Comparison of ENCODE assay signal across 8 mouse cellular contexts in genomic region chr3:79575576-79576467, GRCm38 (mm10). TPM values are rescaled to one million over a fixed set of nuclear protein-coding genes. Genes with fewer than 3 reads are reported as not detected.
DNase-seq lines count a peak whose midpoint lies in the region; ATAC-seq and TF ChIP-seq lines count a peak whose summit lies in the region.

No protein-coding gene starts in this region.

- no peak overlapping the region for H3K4me3 ChIP-seq in hindbrain, embryonic 15.5 days
- no peak overlapping the region for H3K4me3 ChIP-seq in limb, embryonic 13.5 days
- H3K4me3 ChIP-seq in stomach, postnatal 0 days (ENCODE audit: low read depth, low read length): no peak overlapping the region

- WGBS in hindbrain, embryonic 15.5 days: 30% methylated on average over 10 of the region's 10 CpGs
- 34% methylated on average over 10 of the region's 10 CpGs for WGBS in limb, embryonic 13.5 days
- 43% methylated on average over 10 of the region's 10 CpGs for WGBS in stomach, postnatal 0 days

- no peaks in the 10 kb centered on the region for H3K9me3 ChIP-seq in hindbrain, embryonic 15.5 days
- H3K9me3 ChIP-seq in limb, embryonic 13.5 days: no peaks in the 10 kb centered on the region
- no peaks in the 10 kb centered on the region for H3K9me3 ChIP-seq in stomach, postnatal 0 days (ENCODE audit: control insufficient read depth, low read length)

- peak; percentile 65 for ATAC-seq in hindbrain, embryonic 15.5 days (ENCODE audit: low FRiP score, low read depth)
- peak; percentile 68; the same call in 1 of the 2 replicates for ATAC-seq in limb, embryonic 13.5 days (ENCODE audit: low FRiP score, low read depth)
- peak; percentile 87 for ATAC-seq in stomach, postnatal 0 days (ENCODE audit: low FRiP score, low TSS enrichment)

- no peaks in the 10 kb centered on the region for H3K36me3 ChIP-seq in hindbrain, embryonic 15.5 days
- H3K36me3 ChIP-seq in limb, embryonic 13.5 days: no peaks in the 10 kb centered on the region
- H3K36me3 ChIP-seq in stomach, postnatal 0 days (ENCODE audit: control insufficient read depth, insufficient read depth, low read length): no peaks in the 10 kb centered on the region

- peak overlapping the region; percentile 62 for H3K27ac ChIP-seq in hindbrain, embryonic 15.5 days (replicated peaks)
- no peak overlapping the region for H3K27ac ChIP-seq in limb, embryonic 13.5 days
- H3K27ac ChIP-seq in stomach, postnatal 0 days (replicated peaks): no peak overlapping the region

- H3K4me1 ChIP-seq in hindbrain, embryonic 15.5 days (replicated peaks): peaks cover 9% of the 10 kb centered on the region; the same call in 1 of the 2 replicates
- peaks cover 12% of the 10 kb centered on the region for H3K4me1 ChIP-seq in limb, embryonic 13.5 days
- H3K4me1 ChIP-seq in stomach, postnatal 0 days (replicated peaks; ENCODE audit: control insufficient read depth, insufficient read depth): no peaks in the 10 kb centered on the region

- no peaks in the 10 kb centered on the region for H3K27me3 ChIP-seq in hindbrain, embryonic 15.5 days
- H3K27me3 ChIP-seq in limb, embryonic 13.5 days: no peaks in the 10 kb centered on the region
- no peaks in the 10 kb centered on the region for H3K27me3 ChIP-seq in stomach, postnatal 0 days (ENCODE audit: control insufficient read depth, insufficient read depth, low read length)

- H3K4me2 ChIP-seq in hindbrain, embryonic 15.5 days: peak overlapping the region; percentile 19; the same call in 1 of the 2 replicates
- peak overlapping the region; percentile 44 for H3K4me2 ChIP-seq in limb, embryonic 13.5 days (replicated peaks)
- no peak overlapping the region for H3K4me2 ChIP-seq in stomach, postnatal 0 days (replicated peaks; ENCODE audit: low read depth)

- TF ChIP-seq EP300 in stomach, postnatal 0 days (optimal IDR thresholded peaks at IDR 0.05): no peak

- TF ChIP-seq CTCF in stomach, postnatal 0 days (IDR thresholded peaks at IDR 0.05; ENCODE audit: low read depth): no peak

- H3K9ac ChIP-seq in hindbrain, embryonic 15.5 days: no peak overlapping the region
- no peak overlapping the region for H3K9ac ChIP-seq in limb, embryonic 13.5 days
- H3K9ac ChIP-seq in stomach, postnatal 0 days (ENCODE audit: low read length): no peak overlapping the region

- DNase-seq in right cerebral cortex, postnatal 4 days: peak; percentile 32
- DNase-seq in right cerebral cortex, postnatal 14 days: no peak
- DNase-seq in stomach, postnatal 0 days (ENCODE audit: low spot score): peak; percentile 77
- no peak for DNase-seq in natural killer cell, adult 2 months (ENCODE audit: low spot score in 2 of 2)
- DNase-seq in layer of hippocampus, adult 8-10 months (ENCODE audit: low spot score in 2 of 2): no peak
- DNase-seq in gastrocnemius, adult 8-10 months (ENCODE audit: low spot score in 2 of 2): no peak

RNA-seq across cellular contexts. Expression of gene Fnip2, which starts 8.2 kb away (rescaled TPM):
- 7.1 and 7.8 TPM in 2 replicates for polyA plus RNA-seq in hindbrain, embryonic 15.5 days (2015; fragmentation: Nextera tagmentation; extraction: Ambion mirVana)
- polyA plus RNA-seq in limb, embryonic 13.5 days (2015; fragmentation: Nextera tagmentation; extraction: Ambion mirVana): 3.4 and 3.9 TPM in 2 replicates
- 2.5 and 2.6 TPM in 2 replicates for polyA plus RNA-seq in stomach, postnatal 0 days (2015; fragmentation: Nextera tagmentation; extraction: Ambion mirVana)
- total RNA-seq in layer of hippocampus, adult 8-10 months (2022): 10 to 100 TPM; 20.8 to 31.5 (median 27.1) TPM
- total RNA-seq in gastrocnemius, adult 8-10 months (2022): 1 to 10 TPM; 2.8 to 4.3 (median 3.3) TPM

RNA-seq across cellular contexts. Expression of gene Ppid, which starts 15.3 kb away (rescaled TPM):
- polyA plus RNA-seq in hindbrain, embryonic 15.5 days (2015; fragmentation: Nextera tagmentation; extraction: Ambion mirVana): 145 and 146 TPM in 2 replicates
- polyA plus RNA-seq in limb, embryonic 13.5 days (2015; fragmentation: Nextera tagmentation; extraction: Ambion mirVana): 187 and 192 TPM in 2 replicates
- 38.3 and 39.0 TPM in 2 replicates for polyA plus RNA-seq in stomach, postnatal 0 days (2015; fragmentation: Nextera tagmentation; extraction: Ambion mirVana)
- total RNA-seq in layer of hippocampus, adult 8-10 months (2022): 10 to 100 TPM; 72.5 to 88.1 (median 80.6) TPM
- 10 to 100 TPM; 37.5 to 50.4 (median 42.6) TPM for total RNA-seq in gastrocnemius, adult 8-10 months (2022)

RNA-seq across cellular contexts. Expression of gene 4930579G24Rik, which starts 53.1 kb away (rescaled TPM):
- polyA plus RNA-seq in hindbrain, embryonic 15.5 days (2015; fragmentation: Nextera tagmentation; extraction: Ambion mirVana): 7.0 and 7.2 TPM in 2 replicates
- polyA plus RNA-seq in limb, embryonic 13.5 days (2015; fragmentation: Nextera tagmentation; extraction: Ambion mirVana): 35.5 and 35.9 TPM in 2 replicates
- polyA plus RNA-seq in stomach, postnatal 0 days (2015; fragmentation: Nextera tagmentation; extraction: Ambion mirVana): 10.1 and 11.1 TPM in 2 replicates
- total RNA-seq in layer of hippocampus, adult 8-10 months (2022): 1 to 10 TPM; 1.1 to 1.5 (median 1.3) TPM
- total RNA-seq in gastrocnemius, adult 8-10 months (2022): 1 to 10 TPM; 1.0 to 1.7 (median 1.5) TPM

RNA-seq across cellular contexts. Expression of gene Etfdh, which starts 53.5 kb away (rescaled TPM):
- 44.5 and 44.9 TPM in 2 replicates for polyA plus RNA-seq in hindbrain, embryonic 15.5 days (2015; fragmentation: Nextera tagmentation; extraction: Ambion mirVana)
- 53.8 and 57.4 TPM in 2 replicates for polyA plus RNA-seq in limb, embryonic 13.5 days (2015; fragmentation: Nextera tagmentation; extraction: Ambion mirVana)
- polyA plus RNA-seq in stomach, postnatal 0 days (2015; fragmentation: Nextera tagmentation; extraction: Ambion mirVana): 74.1 and 79.6 TPM in 2 replicates
- 10 to 100 TPM; 27.4 to 33.7 (median 29.9) TPM for total RNA-seq in layer of hippocampus, adult 8-10 months (2022)
- 100 to 1,000 TPM; 103 to 128 (median 108) TPM for total RNA-seq in gastrocnemius, adult 8-10 months (2022)

Comparison
In these comparisons a context has a peak if more than half of its experiments do, and no peak if none do; other contexts are left out.
1. DNase-seq: peak in right cerebral cortex, postnatal 4 days (single experiment) and stomach, postnatal 0 days (single experiment); none in right cerebral cortex, postnatal 14 days (single experiment), natural killer cell, adult 2 months (0 of 2), layer of hippocampus, adult 8-10 months (0 of 2) and gastrocnemius, adult 8-10 months (0 of 2).
2. Peak in every context shown above with its lines, with median percentiles within 50 percentile points of each other: ATAC-seq.